In genomic region chr14:21983950-21984730, GRCm38 (mm10) we compare ENCODE assay signal across 8 mouse cellular contexts. TPM values are rescaled to one million over a fixed set of nuclear protein-coding genes. Genes with fewer than 3 reads are reported as not detected.
A peak's percentile ranks its signal among the peaks of the same experiment; 100 is the strongest.
DNase-seq lines count a peak whose midpoint lies in the region; ATAC-seq and TF ChIP-seq lines count a peak whose summit lies in the region.

No protein-coding gene starts in this region.

- no peak for ATAC-seq in kidney, postnatal 0 days (replicated peaks; ENCODE audit: low FRiP score, low read depth)
- no peak for ATAC-seq in neural tube, embryonic 15.5 days (ENCODE audit: low FRiP score)

- no peaks in the 10 kb centered on the region for H3K27me3 ChIP-seq in kidney, postnatal 0 days (ENCODE audit: insufficient read depth, low read length)
- peaks cover 93% of the 10 kb centered on the region for H3K27me3 ChIP-seq in forebrain, embryonic 10.5 days (ENCODE audit: poor library complexity, severe bottlenecking)
- H3K27me3 ChIP-seq in limb, embryonic 10.5 days (ENCODE audit: low read depth, poor library complexity, severe bottlenecking), result peaks cover 60% of the 10 kb centered on the region
- no peaks in the 10 kb centered on the region for H3K27me3 ChIP-seq in neural tube, embryonic 15.5 days (replicated peaks)

- H3K36me3 ChIP-seq in kidney, postnatal 0 days (ENCODE audit: insufficient read depth, low read length), result peaks cover 11% of the 10 kb centered on the region
- peaks cover 18% of the 10 kb centered on the region for H3K36me3 ChIP-seq in forebrain, embryonic 10.5 days (replicated peaks)
- peaks cover 23% of the 10 kb centered on the region for H3K36me3 ChIP-seq in limb, embryonic 10.5 days
- H3K36me3 ChIP-seq in neural tube, embryonic 15.5 days, result no peaks in the 10 kb centered on the region

- peaks cover 10% of the 10 kb centered on the region; the same call in 1 of the 2 replicates for H3K4me1 ChIP-seq in kidney, postnatal 0 days (replicated peaks; ENCODE audit: insufficient read depth, low read length)
- peaks cover 75% of the 10 kb centered on the region for H3K4me1 ChIP-seq in forebrain, embryonic 10.5 days
- H3K4me1 ChIP-seq in limb, embryonic 10.5 days, result peaks cover 70% of the 10 kb centered on the region
- H3K4me1 ChIP-seq in neural tube, embryonic 15.5 days, result peaks cover 57% of the 10 kb centered on the region

- no peak for DNase-seq in kidney, postnatal 0 days (ENCODE audit: low spot score)
- DNase-seq in kidney, adult 11 months, result no peak
- DNase-seq in forebrain, embryonic 10.5 days (ENCODE audit: extremely low spot score, low spot score), result no peak
- DNase-seq in limb, embryonic 10.5 days (ENCODE audit: low spot score), result no peak
- no peak for DNase-seq in natural killer cell, adult 2 months (ENCODE audit: low spot score in 2 of 2)
- no peak for DNase-seq in testis, postnatal 10 days (ENCODE audit: low spot score)
- no peak for DNase-seq in cerebellum, adult 9-10 months

- no peaks in the 10 kb centered on the region for H3K9me3 ChIP-seq in kidney, postnatal 0 days (replicated peaks; ENCODE audit: low read length)
- H3K9me3 ChIP-seq in forebrain, embryonic 10.5 days, result no peaks in the 10 kb centered on the region
- H3K9me3 ChIP-seq in limb, embryonic 10.5 days (replicated peaks), result no peaks in the 10 kb centered on the region
- no peaks in the 10 kb centered on the region for H3K9me3 ChIP-seq in neural tube, embryonic 15.5 days (replicated peaks)

- WGBS in kidney, postnatal 0 days, result 5% methylated on average over 18 of the region's 18 CpGs
- WGBS in forebrain, embryonic 10.5 days, result 3% methylated on average over 18 of the region's 18 CpGs
- 4% methylated on average over 18 of the region's 18 CpGs for WGBS in limb, embryonic 10.5 days
- 5% methylated on average over 18 of the region's 18 CpGs for WGBS in neural tube, embryonic 15.5 days

- H3K27ac ChIP-seq in kidney, postnatal 0 days, result peak overlapping the region; percentile 99
- peak overlapping the region; percentile 96 for H3K27ac ChIP-seq in forebrain, embryonic 10.5 days
- H3K27ac ChIP-seq in limb, embryonic 10.5 days, result peak overlapping the region; percentile 98
- peak overlapping the region; percentile 78 for H3K27ac ChIP-seq in neural tube, embryonic 15.5 days (replicated peaks)

- peak overlapping the region; percentile 89 for H3K4me2 ChIP-seq in kidney, postnatal 0 days (ENCODE audit: low read length)
- H3K4me2 ChIP-seq in neural tube, embryonic 15.5 days, result peak overlapping the region; percentile 80

- TF ChIP-seq CTCF in kidney, postnatal 0 days (IDR thresholded peaks at IDR 0.05; ENCODE audit: low read depth), result no peak

- peak overlapping the region; percentile 87 for H3K9ac ChIP-seq in kidney, postnatal 0 days (ENCODE audit: low read depth, low read length)
- peak overlapping the region; percentile 83 for H3K9ac ChIP-seq in neural tube, embryonic 15.5 days (replicated peaks)

- peak overlapping the region; percentile 67 for H3K4me3 ChIP-seq in kidney, postnatal 0 days (replicated peaks; ENCODE audit: low read depth, low read length)
- peak overlapping the region; percentile 88 for H3K4me3 ChIP-seq in forebrain, embryonic 10.5 days
- H3K4me3 ChIP-seq in limb, embryonic 10.5 days, result peak overlapping the region; percentile 85
- peak overlapping the region; percentile 85 for H3K4me3 ChIP-seq in neural tube, embryonic 15.5 days (replicated peaks)

RNA-seq across cellular contexts. Expression of gene Zfp503, which starts 5.3 kb away (rescaled TPM):
- 34.2 and 41.4 TPM in 2 replicates for polyA plus RNA-seq in kidney, postnatal 0 days (2015; fragmentation: Nextera tagmentation; extraction: Ambion mirVana)
- 7.6 and 8.6 TPM in 2 replicates for polyA plus RNA-seq in forebrain, embryonic 10.5 days (2016; fragmentation: Nextera tagmentation; extraction: Ambion mirVana)
- 18.5 and 22.6 TPM in 2 replicates for polyA plus RNA-seq in limb, embryonic 10.5 days (2016; fragmentation: Nextera tagmentation; extraction: Ambion mirVana)
- 12.7 and 12.9 TPM in 2 replicates for polyA plus RNA-seq in neural tube, embryonic 15.5 days (2015; fragmentation: Nextera tagmentation; extraction: Ambion mirVana)

RNA-seq across cellular contexts. Expression of gene Lrmda, which starts 35.4 kb away (rescaled TPM):
- 0.83 and 1.3 TPM in 2 replicates for polyA plus RNA-seq in kidney, postnatal 0 days (2015; fragmentation: Nextera tagmentation; extraction: Ambion mirVana)
- polyA plus RNA-seq in forebrain, embryonic 10.5 days (2016; fragmentation: Nextera tagmentation; extraction: Ambion mirVana), result 0.20 and 0.41 TPM in 2 replicates
- 0.48 and 0.51 TPM in 2 replicates for polyA plus RNA-seq in limb, embryonic 10.5 days (2016; fragmentation: Nextera tagmentation; extraction: Ambion mirVana)
- polyA plus RNA-seq in neural tube, embryonic 15.5 days (2015; fragmentation: Nextera tagmentation; extraction: Ambion mirVana), result 0.49 and 0.68 TPM in 2 replicates
